Mouse (Mus musculus) heart, postnatal 14 days (tissue): ENCODE measurements around the gene Gm266. TPM values are rescaled to one million over a fixed set of nuclear protein-coding genes. Genes with fewer than 3 reads are reported as not detected.

ENCODE experiments used
- DNase-seq, 2 experiments: peaks; one replicate each; pipeline ENCODE4 v3.0.0; 2021 to 2022
- intact Hi-C: fragments of 180-260 bp; cut with DNase I; formaldehyde crosslinking; loops from one replicate; pipeline ENCODE4 v1.15.1; 2025
- total RNA-seq, 2 experiments: library from RNA; stranded (reverse); gene quantifications; 2 replicates each; pipeline ENCODE4 v1.2.3; 2021

Gene Gm266
- total RNA-seq, 2 experiments from 2014 or later, result 1.2 to 1.7 TPM

DNA sequence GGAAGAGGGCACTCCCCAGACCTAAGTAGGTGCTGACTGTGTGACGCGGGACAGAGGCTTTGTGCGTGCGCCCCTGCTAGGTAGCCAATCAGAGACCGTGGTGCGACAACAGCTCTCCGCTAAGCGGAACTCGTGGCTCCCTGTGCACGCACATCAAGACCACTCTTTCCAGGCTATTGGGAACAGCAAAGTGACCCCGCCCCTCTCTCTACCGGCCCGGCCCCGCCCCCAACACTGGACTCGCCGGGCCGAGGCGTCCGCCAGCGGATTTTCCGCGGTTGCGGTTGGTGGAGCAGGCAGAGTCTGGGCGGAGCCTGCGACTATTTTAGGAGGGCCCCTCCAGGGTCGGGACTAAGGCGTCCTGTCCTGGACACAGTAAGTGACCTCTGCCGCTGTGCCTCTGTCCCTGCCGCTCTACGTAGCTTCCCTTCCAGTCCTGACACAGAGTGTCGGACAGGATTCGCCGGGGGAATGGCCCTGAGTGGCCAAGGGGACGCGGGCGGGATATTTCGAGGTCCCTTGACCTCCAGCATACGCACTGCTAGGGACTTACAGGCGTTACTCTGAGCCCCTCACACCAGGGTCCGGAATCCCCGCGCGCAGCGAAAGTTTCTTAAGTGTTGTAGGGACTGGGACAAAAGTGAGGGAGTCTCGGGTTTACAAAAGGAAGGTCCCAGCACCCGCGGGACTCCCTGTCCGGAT, 43.2 kb downstream of the Gm266 start, which contains the start of gene Tnfaip2:
Gene Tnfaip2 (plus strand): TSS at position 161 of the 702 bp plus-strand sequence.
- intact Hi-C loops, result no loop called here
- peak; percentile 88 to 90 for DNase-seq

GRCm38 (mm10) chr12:111441523-111441922, 44.1 kb downstream of the Gm266 start:
- intact Hi-C loops, result no loop called here
- peak in 1 of 2 experiments; percentile 14 for DNase-seq

DNA sequence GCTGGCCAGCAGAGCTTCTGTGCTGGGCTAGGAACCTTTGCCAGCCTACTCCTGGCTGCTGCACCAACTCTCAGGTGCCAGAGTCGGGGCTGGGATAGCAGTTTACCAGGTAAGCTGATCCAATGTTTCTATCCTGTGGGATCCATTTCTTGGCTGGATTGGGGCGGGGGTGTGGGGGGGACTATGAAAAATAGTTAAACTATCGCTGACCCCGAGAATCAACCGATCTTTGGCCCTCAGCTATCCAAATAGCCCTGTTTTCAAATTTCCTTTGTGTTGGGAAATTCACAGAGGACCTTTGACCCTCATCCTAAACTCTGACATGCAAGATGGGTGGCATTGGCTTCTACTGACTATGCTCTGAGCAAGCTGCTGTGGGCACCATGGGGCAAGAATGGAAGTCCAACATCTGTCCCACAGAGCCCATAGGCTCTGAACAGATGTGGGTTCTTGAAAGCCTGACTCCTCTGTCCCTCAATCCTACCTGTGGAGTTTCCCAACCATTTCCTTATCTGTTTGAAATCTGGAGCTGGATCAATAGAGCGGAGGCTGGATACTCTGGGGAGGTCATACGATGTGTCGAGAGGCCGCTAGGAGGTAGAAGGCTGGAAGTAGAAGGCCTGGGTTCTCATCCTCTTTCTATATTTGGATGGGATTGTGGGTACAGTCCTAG, 44.8 kb downstream of the Gm266 start:
- DNase-seq, result no peak
- intact Hi-C loops, result no loop called here

DNA sequence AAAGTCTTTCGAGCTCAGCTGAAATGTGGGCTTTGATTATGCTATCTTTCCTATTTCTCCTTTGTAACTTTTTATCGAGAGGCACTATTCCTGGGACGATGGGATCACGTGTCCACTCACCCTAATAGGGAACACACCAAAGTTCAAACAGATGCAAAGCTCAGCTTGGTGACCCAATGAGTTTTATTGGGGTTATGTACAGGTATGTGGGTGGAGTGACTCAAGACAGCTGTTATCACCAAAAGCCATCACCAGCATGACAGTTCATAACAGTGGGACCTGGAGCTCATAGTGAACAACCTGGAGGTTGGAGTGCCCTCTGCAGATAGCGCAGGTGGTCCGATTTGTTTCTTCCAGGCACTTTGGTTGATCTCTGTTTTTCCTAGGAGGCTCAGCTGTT, 46.8 kb downstream of the Gm266 start:
- intact Hi-C loops, result no loop called here
- no peak for DNase-seq

- intact Hi-C loops, result no loop called here
- DNase-seq, result no peak
Observed at GRCm38 (mm10) chr12:111437222-111437900, 48.3 kb downstream of the Gm266 start.

DNA sequence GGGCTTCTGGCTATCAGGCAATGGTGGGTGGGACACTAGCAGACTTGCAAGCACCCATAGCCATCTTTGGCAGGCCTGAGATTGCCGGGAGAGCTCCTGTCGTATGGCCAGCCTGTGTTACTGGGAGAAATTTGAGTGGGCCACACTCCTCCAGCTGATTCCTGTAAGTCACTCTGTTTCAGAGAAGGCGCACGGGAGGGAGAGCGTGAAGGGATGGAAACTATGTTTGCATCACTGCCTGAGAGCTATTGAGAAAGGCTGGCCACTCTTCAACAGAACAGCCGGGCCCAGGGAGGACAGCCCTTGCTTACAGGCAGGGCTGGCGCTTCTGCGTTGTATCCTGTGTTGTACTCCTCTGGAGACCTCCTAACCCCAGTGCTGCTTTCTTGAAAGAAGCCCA, 49.0 kb downstream of the Gm266 start:
- intact Hi-C loops, result no loop called here
- peak in 1 of 2 experiments; percentile 46 for DNase-seq

- DNase-seq, result no peak
- intact Hi-C loops, result no loop called here
Observed at GRCm38 (mm10) chr12:111436170-111436569, 49.5 kb downstream of the Gm266 start.

GRCm38 (mm10) chr12:111434745-111435327, 50.8 kb downstream of the Gm266 start:
- peak in 1 of 2 experiments; percentile 44 for DNase-seq
- intact Hi-C loops, result no loop called here

Other genes with a start within 250 kb of the Gm266 start
- not detected for gene Amn, start 214.7 kb downstream of the Gm266 start, total RNA-seq
- gene Cdc42bpb, start 108.1 kb downstream of the Gm266 start, total RNA-seq, result 10 to 100 TPM; 73.0 to 82.1 TPM
- gene Lbhd2, start 79.0 kb downstream of the Gm266 start, total RNA-seq, result not detected
- gene Exoc3l4, start 68.8 kb downstream of the Gm266 start, total RNA-seq, result 1 to 10 TPM; 4.1 to 5.5 TPM
- gene Tnfaip2, start 43.4 kb downstream of the Gm266 start, total RNA-seq, result 10 to 100 TPM; 38.0 to 40.4 TPM
- gene Eif5, start 52.2 kb upstream of the Gm266 start, total RNA-seq, result 100 to 1,000 TPM; 155 to 167 TPM
- 10 to 100 TPM; 65.2 to 72.1 TPM for gene Mark3, start 88.7 kb upstream of the Gm266 start, total RNA-seq
- gene Ckb, start 186.5 kb upstream of the Gm266 start, total RNA-seq, result 100 to 1,000 TPM in 1 of 2 experiments, 10 to 100 TPM in 1; 98.4 to 117 TPM
- gene Trmt61a, start 192.3 kb upstream of the Gm266 start, total RNA-seq, result 1 to 10 TPM; 3.3 to 4.7 TPM
- gene Bag5, start 227.4 kb upstream of the Gm266 start, total RNA-seq, result 10 to 100 TPM; 22.6 to 22.7 TPM
- 10 to 100 TPM; 36.9 to 37.0 TPM for gene Apopt1, start 227.4 kb upstream of the Gm266 start, total RNA-seq